Mouse (Mus musculus): ENCODE data around the gene Tmem139.

The Tmem139 gene

DNA sequence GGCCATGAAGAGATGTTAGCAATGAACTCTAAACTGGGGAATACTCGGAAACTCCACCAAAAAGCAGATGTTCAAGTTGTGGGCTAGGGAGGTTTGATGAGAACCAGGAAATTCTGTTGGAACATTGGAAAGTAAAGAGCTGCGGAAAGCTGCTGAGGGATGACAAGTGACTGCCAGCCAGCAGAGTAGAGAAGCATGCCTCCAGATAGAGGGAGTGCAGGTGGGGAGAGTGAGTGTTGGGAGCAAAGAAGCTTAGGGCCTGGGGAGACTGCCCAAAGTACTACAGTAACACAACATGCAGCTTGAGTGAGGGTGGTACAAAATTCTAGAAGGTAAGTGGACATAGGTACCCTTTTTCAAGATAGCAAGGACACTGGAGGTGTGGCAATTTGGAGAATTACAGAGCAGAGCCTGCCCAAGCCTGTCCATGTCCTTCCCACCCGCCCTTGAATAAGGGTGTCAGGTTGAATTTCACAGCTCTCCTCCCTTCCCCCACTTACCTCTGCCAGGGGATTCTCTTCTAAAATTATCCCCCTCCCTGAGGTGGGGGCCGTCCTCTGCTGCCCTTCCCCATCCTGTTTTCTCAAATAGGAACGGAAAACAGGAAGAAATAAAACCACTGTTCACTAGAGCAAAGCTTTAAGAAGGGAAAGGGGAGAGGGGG, 21.2 kb downstream of the Tmem139 start:
- DNase-seq (ENCODE audit: low spot score) = no peak

DNA sequence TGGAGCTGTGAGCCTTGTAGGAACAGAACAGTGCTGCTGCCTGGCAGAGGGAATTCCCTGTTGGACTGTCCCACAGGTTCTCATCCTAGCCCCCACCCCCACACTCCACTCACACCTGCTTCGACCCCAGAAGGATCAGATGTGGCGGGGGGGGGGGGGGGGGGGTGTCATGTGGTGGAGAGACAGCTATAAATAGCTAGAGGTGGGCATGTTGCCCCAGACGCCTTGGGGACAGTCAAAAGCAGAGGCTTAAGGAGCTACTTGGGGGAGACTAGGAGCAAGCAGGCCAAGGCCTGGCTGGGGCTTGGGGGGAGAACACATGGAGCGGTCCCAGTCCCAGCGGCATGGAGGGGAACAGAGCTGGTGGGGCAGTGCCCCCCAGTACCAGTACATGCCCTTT, 24.7 kb downstream of the Tmem139 start, which contains the start of gene Clcn1:
TSS of gene Clcn1 (plus strand) at position 238 of the 400 bp plus-strand sequence.
- no peak for DNase-seq (ENCODE audit: low spot score)

DNA sequence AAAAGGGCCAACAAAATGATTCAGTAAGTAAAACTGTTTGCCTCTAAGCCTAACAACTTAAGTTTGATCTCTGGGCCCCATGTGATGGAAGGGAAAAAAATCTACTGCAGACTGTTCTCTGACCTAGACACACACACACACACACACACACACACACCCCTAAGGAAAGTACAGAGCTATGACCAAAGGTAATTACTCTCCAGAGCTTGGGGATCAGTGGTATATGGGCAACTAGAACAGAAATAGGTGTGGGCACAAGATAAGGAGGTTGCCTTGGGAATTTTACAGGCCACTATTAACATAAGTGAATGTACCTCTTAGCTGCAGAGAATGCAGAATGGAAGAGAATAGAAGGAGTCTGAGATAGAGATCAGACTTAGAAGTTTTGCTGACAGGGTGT, 25.8 kb downstream of the Tmem139 start:
- DNase-seq (ENCODE audit: low spot score) = no peak

DNA sequence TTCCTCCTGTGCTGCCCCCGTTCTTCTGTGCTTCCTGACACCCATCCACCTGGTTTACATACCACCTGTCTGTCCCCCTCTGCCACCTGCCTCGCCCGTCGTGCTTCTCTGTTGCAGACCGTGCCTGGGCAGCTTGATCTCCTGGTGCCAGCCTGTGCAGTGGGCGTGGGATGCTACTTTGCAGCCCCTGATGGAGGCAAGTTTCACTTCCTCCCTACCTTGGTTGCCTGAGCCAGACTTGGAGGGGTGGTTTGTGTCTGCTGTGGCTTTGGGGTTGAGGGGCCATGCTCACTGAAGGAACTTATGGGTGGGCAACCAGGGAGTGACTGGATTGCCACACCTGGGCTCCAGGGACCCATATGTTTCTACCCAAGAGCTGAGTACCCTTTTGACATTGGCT, 31.6 kb downstream of the Tmem139 start:
- no peak for DNase-seq (ENCODE audit: low spot score)

DNA sequence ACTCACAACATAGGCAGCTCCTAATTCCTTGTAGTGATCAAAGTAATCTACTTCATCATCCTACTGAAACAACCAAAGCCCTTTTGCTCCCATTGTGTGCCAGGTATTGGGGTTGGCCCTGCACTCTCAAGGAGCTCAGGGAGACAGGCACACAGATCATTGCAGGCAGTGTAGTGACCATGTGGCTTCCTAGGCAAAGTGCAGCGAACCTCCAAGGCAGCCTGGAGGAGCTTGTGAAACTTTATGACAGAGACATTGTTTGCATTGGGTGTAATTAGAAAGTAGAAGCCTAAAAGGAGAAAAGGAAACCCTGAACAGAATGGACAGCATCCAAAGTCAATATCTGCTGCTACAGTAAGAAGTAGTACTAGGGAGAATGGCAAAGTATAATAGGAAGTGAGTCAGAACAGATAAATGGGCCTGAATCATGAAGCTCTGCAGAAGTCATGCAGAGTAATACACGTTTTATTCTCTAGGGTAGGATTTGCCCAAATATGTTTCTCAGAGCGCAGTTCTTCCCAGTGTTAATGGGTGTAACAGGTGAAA, 33.9 kb downstream of the Tmem139 start:
- no peak for DNase-seq (ENCODE audit: low spot score)

DNA sequence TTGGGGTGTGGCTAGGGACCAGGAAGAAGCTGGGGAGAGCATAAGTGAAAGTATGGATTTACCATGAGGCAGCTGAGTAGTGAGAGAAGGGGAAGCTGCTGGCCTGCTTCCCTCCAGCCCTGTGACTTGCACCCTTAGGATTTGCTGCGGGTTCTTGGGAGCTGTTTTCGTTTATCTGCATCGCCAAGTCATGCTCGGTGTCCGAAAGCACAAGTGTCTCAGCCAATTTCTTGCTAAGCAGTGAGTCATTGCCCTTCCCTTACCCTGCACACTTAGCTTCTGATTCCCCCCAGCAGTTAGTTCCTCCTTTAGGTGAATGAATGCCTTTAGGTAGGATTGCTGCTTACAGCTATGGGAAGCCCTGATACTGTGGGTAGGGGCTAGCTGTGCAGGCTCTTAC, 37.6 kb downstream of the Tmem139 start:
- DNase-seq (ENCODE audit: low spot score) = no peak

DNA sequence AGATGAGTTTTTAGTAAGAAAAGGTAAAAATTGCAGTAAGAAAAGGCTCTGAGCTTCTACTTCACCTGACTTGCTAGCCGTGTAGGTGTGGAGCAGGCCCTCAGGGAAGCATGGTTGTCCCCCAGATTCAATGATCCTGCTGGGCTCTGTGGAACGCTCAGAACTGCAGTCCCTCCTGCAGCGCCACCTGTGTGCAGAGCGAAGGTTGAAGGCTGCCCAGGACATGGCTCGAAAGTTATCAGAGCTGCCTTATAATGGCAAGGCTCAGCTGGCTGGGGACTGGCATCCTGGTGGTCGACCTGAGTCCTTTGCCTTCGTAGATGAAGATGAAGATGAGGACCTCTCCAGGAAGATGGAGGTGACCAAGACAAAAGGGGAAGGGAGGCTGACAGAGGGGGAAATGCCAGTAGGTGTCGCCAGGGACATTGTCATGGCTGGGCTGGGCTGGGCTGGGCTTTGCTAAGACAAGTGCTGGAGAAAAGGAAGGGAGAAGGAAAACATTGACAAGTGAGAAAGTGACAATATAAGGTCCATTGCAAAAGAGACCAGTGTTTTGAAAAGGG, 48.1 kb downstream of the Tmem139 start:
- DNase-seq (ENCODE audit: low spot score) = no peak

DNA sequence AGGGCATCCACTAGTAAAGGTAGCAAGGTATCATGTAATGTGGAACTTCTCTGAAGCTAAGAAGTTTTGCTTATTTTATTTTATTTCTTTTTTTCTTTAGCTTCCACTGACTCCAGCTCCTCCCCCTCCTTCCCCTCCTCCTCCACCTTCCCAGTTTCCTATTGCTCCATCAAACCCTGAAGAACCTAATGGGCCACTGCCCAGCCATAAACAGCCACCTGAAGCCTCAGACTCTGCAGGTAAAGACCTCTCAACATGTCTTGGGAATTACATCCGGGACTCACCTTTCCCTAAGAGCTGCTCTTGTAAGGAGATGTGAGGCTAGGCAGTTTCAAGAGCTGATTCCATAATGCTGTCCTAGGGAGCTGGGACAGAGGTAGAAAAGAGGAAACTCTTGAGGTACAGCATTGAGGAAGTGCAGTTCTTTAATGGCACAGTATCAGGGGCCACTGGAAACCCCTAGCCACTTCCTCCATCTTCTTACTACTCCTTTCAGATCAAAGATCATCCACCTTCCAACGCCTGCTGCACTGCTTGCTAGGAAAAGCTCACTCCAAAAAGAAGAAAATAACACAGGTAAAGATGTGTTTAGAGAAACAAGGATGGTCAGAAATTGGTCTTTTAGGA, 48.8 kb downstream of the Tmem139 start:
- no peak for DNase-seq (ENCODE audit: low spot score)
